Mouse (Mus musculus): ENCODE measurements at regions not wholly inside any gene's neighbourhood (a gene's known extent, or its start where the extent isn't known, plus 50 kb on each side); places are given as distances from the start of the nearest gene placed in this dataset.

DNA sequence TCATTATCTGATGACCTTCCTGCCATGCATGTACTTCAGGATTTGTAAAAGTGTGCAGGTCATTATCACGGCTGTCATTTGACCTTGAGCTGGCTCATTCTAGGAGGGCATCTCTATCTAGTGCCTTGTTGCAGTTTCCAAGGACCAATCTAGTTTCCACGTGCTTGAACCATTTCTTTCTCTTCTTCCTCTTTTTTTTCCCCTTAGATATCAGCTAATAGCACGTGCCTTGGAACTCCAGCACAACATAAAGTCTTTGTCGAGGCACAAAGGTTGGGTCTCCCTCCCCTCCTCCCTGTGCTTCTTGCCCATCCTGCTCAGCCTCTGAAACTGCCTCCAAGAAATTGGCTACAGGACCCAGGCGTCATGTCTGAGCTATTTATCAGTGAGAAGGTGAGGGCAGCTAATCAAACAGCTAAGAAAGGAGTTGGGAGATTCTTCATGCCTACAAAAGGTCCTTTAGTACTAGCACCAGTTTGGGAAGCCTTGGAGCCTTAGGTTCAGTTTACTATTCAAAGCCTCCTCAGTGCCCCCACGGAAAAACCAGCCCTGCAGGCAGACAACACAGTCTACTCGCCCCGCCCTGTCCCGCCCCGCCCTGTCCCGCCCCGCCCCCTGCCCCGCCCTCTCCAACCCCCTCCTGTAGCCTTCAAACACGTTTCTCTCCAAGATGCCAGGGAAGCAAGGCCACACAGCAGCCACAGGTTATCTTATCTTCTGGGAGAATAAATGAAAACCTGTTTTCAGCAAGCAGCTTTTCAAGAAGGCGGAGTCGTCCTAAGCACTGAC lies 80.5 kb upstream of the Tapt1 start:
- DNase-seq (ENCODE audit: low spot score): no peak
- Histone ChIP-seq H3K4me3 (peak overlapping the region; percentile 24; the same call in 1 of the 2 replicates), H3K4me1 (peaks cover 8% of the 10 kb centered on the region), H3K9me3 (no peaks in the 10 kb centered on the region), H3K27me3 (ENCODE audit: insufficient read depth, poor library complexity, severe bottlenecking) (0 out of 2 replicates have a peak, but pooled peaks cover 5% of the 10 kb centered on the region), H3K36me3 (no peaks in the 10 kb centered on the region), H3K27ac (no peak overlapping the region)
- WGBS: 12% methylated on average over 16 of the region's 16 CpGs

DNA sequence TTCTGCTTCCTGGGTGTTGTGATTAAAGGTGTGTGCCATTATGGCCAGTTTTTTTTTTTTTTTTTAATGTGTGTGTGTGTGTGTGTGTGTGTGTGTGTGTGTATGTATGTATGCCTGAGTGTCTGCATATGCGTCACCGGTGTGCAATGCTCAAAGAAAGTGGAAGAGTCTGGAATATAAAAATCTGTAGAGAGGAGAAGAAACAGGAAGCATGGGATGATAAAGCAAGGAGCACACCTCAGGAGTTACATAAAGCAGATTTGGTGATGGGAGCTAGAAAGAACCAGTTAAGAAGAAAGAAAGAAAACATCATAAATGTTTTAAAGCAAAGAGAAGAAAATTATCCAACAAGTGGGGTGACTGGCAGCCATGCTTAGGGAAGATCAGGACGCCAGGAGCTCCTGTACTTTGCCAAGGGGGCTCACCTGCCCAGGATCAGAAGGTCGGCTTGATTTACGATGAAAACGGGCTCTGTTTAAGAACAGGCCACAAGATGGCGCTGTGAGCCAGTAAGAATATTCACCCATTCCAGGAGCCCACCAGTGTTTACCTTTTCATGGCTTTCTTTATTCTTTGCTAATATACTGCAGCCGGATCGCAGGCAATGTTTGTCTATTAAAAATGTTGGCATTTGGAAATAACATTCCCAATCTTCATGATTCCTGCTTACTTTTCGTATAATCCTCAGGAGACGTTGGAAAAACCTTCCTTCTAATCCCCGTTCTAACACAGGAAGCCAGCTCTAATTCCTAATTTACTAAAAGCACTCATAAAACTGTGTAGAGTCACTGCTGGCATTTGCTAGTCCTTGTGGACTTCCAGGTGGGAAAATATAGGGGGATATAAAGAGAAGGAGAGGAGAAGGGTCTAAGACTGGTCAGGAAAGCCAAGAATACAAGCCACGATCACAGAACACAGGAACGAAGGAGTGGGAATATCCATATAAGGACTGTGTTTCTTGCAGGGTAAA lies 77.7 kb upstream of the Tapt1 start:
- 0 out of 2 replicates have a peak, but pooled peaks cover 7% of the 10 kb centered on the region for H3K27me3 ChIP-seq (ENCODE audit: insufficient read depth, poor library complexity, severe bottlenecking)
- no peak overlapping the region for H3K4me3 ChIP-seq
- WGBS: 42% methylated on average over 14 of the region's 14 CpGs
- peaks cover 8% of the 10 kb centered on the region for H3K4me1 ChIP-seq
- no peak for DNase-seq (ENCODE audit: low spot score)
- no peaks in the 10 kb centered on the region for H3K36me3 ChIP-seq
- no peak overlapping the region for H3K27ac ChIP-seq
- H3K9me3 ChIP-seq: no peaks in the 10 kb centered on the region

DNA sequence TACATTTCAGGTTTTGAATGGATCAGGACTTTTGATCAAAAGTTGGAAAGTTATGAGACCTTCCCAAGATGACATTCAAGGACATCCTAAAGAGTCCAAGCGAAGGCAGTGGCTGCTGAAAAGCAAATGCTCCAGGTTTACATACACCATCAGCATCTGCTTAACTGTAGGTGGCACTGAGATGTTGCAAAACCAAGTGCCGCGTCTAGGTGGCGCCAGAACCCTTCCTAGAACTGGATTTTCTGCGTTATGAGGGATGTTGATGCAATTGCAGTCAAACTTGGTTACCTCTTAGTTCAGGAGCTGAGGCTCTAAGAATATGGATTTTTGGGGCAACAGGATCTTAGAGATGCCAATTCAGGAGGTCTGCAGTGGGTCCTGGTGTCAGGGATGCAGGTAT lies 58.0 kb upstream of the Tapt1 start:
- Histone ChIP-seq H3K27ac (no peak overlapping the region), H3K4me1 (no peaks in the 10 kb centered on the region), H3K9me3 (no peaks in the 10 kb centered on the region), H3K27me3 (ENCODE audit: insufficient read depth, poor library complexity, severe bottlenecking) (no peaks in the 10 kb centered on the region; the same call in 1 of the 2 replicates), H3K4me3 (no peak overlapping the region), H3K36me3 (no peaks in the 10 kb centered on the region)
- peak; percentile 81 for DNase-seq (ENCODE audit: low spot score)
- WGBS: 10% methylated on average over 5 of the region's 5 CpGs
